Mouse (Mus musculus) cerebral cortex, adult 2 months (tissue): ENCODE results near the gene Gps2.

ENCODE experiments used
- WGBS: fragments of 180-500 bp; shearing (Covaris S2); methylation state at CpG from one replicate; pipeline ENCODE4 v1.1.7; 2018; 5-methylcytosine and 5-hydroxymethylcytosine counted together

Gps2 gene

GRCm38 (mm10) chr11:69886907-69887635 is 26.6 kb upstream of the Gps2 start:
- WGBS: 68% methylated on average over 8 of the region's 8 CpGs

- WGBS: 54% methylated on average over 4 of the region's 4 CpGs
These were observed 22.2 kb upstream of the Gps2 start for GRCm38 (mm10) chr11:69891482-69891881.

- WGBS: 75% methylated on average over 5 of the region's 5 CpGs
These were observed 19.0 kb upstream of the Gps2 start for GRCm38 (mm10) chr11:69894671-69895070.

GRCm38 (mm10) chr11:69895291-69895690 is 18.4 kb upstream of the Gps2 start, which contains the start of gene Acap1:
Gene Acap1, minus strand, starts transcription at chr11:69895539.
- 70% methylated on average over 4 of the region's 4 CpGs for WGBS

GRCm38 (mm10) chr11:69899870-69900269 is 13.8 kb upstream of the Gps2 start:
- 29% methylated on average over 4 of the region's 4 CpGs for WGBS

GRCm38 (mm10) chr11:69900471-69901405 is 12.9 kb upstream of the Gps2 start, which contains the start of the genes 2810408A11Rik and Neurl4:
Gene 2810408A11Rik, minus strand, starts transcription at chr11:69900987.
Gene Neurl4, plus strand, starts transcription at chr11:69901072.
- 1% methylated on average over 38 of the region's 38 CpGs for WGBS

GRCm38 (mm10) chr11:69901406-69901846 is 12.3 kb upstream of the Gps2 start:
- under 1% methylated on average over 42 of the region's 42 CpGs for WGBS

- WGBS: under 1% methylated on average over 39 of the region's 39 CpGs
These were observed 11.7 kb upstream of the Gps2 start for GRCm38 (mm10) chr11:69901993-69902392.

- WGBS: 76% methylated on average over 13 of the region's 13 CpGs
These were observed 10.7 kb upstream of the Gps2 start for GRCm38 (mm10) chr11:69902972-69903371.

GRCm38 (mm10) chr11:69904311-69904710 is 9.4 kb upstream of the Gps2 start:
- WGBS: 97% methylated on average over 9 of the region's 9 CpGs

GRCm38 (mm10) chr11:69908645-69909044 is 5.0 kb upstream of the Gps2 start:
- 87% methylated on average over 11 of the region's 11 CpGs for WGBS

GRCm38 (mm10) chr11:69909174-69909573 is 4.5 kb upstream of the Gps2 start:
- WGBS: 80% methylated on average over 5 of the region's 5 CpGs

GRCm38 (mm10) chr11:69910177-69910576 is 3.5 kb upstream of the Gps2 start:
- 92% methylated on average over 8 of the region's 8 CpGs for WGBS

- WGBS: 95% methylated on average over 17 of the region's 17 CpGs
These were observed 2.7 kb upstream of the Gps2 start for GRCm38 (mm10) chr11:69910781-69911560.

GRCm38 (mm10) chr11:69911701-69912100 is 2.0 kb upstream of the Gps2 start:
- 88% methylated on average over 6 of the region's 6 CpGs for WGBS

- whole genome bisulfite sequencing: 76% methylated on average over 15 of the region's 15 CpGs
These were observed 765 bp upstream of the Gps2 start for GRCm38 (mm10) chr11:69912716-69913530.

- 1% methylated on average over 17 of the region's 17 CpGs for WGBS
These were observed 680 bp downstream of the Gps2 start for GRCm38 (mm10) chr11:69914372-69914764.

GRCm38 (mm10) chr11:69914917-69915430 is 1.3 kb downstream of the Gps2 start:
- WGBS: 32% methylated on average over 9 of the region's 9 CpGs

GRCm38 (mm10) chr11:69915667-69916627 is 2.3 kb downstream of the Gps2 start:
- 50% methylated on average over 5 of the region's 5 CpGs for WGBS
